In genomic region chr7:24971972-24972893, GRCm38 (mm10) we compare ENCODE assay signal across 8 mouse cellular contexts. TPM values are rescaled to one million over a fixed set of nuclear protein-coding genes. Genes with fewer than 3 reads are reported as not detected.
DNase-seq lines count a peak whose midpoint lies in the region; ATAC-seq and TF ChIP-seq lines count a peak whose summit lies in the region.

Rabac1 (minus strand) TSS chr7:24972754.

- peaks cover 11% of the 10 kb centered on the region; the same call in 1 of the 2 replicates for H3K4me1 ChIP-seq in embryonic facial prominence, embryonic 13.5 days
- peaks cover 7% of the 10 kb centered on the region; the same call in 1 of the 2 replicates for H3K4me1 ChIP-seq in kidney, adult 2 months (ENCODE audit: control insufficient read depth, insufficient read depth, low read length)
- peaks cover 10% of the 10 kb centered on the region for H3K4me1 ChIP-seq in limb, embryonic 12.5 days (replicated peaks)
- peaks cover 14% of the 10 kb centered on the region for H3K4me1 ChIP-seq in midbrain, embryonic 15.5 days
- no peaks in the 10 kb centered on the region for H3K4me1 ChIP-seq in spleen, adult 2 months (ENCODE audit: control insufficient read depth, insufficient read depth, insufficient read length)

- TF ChIP-seq CTCF in kidney, adult 2 months (conservative IDR thresholded peaks at IDR 0.05; ENCODE audit: insufficient read depth, insufficient read length, low read depth, low read length): peak; percentile 31
- TF ChIP-seq CTCF in spleen, adult 2 months (IDR thresholded peaks at IDR 0.05; ENCODE audit: extremely low read depth, insufficient read depth, insufficient read length, insufficient replicate concordance): no peak

- H3K27me3 ChIP-seq in embryonic facial prominence, embryonic 13.5 days: no peaks in the 10 kb centered on the region
- H3K27me3 ChIP-seq in kidney, adult 2 months (replicated peaks; ENCODE audit: control insufficient read depth, insufficient read depth, low read length): no peaks in the 10 kb centered on the region
- H3K27me3 ChIP-seq in limb, embryonic 12.5 days: no peaks in the 10 kb centered on the region
- no peaks in the 10 kb centered on the region for H3K27me3 ChIP-seq in midbrain, embryonic 15.5 days (replicated peaks)
- no peaks in the 10 kb centered on the region for H3K27me3 ChIP-seq in spleen, adult 2 months (ENCODE audit: control insufficient read depth, insufficient read depth, low read length)

- peak within 1 kb of the TSS; percentile 77 for H3K4me3 ChIP-seq in embryonic facial prominence, embryonic 13.5 days
- peak within 1 kb of the TSS; percentile 93 for H3K4me3 ChIP-seq in kidney, adult 2 months (ENCODE audit: insufficient read depth, low read depth, low read length)
- peak within 1 kb of the TSS; percentile 66 for H3K4me3 ChIP-seq in limb, embryonic 12.5 days (replicated peaks)
- H3K4me3 ChIP-seq in midbrain, embryonic 15.5 days: peak within 1 kb of the TSS; percentile 75
- H3K4me3 ChIP-seq in spleen, adult 2 months (ENCODE audit: extremely low read depth, insufficient read depth, insufficient read length): peak within 1 kb of the TSS; percentile 79

- H3K4me2 ChIP-seq in embryonic facial prominence, embryonic 13.5 days: peak within 1 kb of the TSS; percentile 71
- H3K4me2 ChIP-seq in limb, embryonic 12.5 days: peak within 1 kb of the TSS; percentile 74
- peak within 1 kb of the TSS; percentile 76 for H3K4me2 ChIP-seq in midbrain, embryonic 15.5 days

- peaks cover 7% of the 10 kb centered on the region for H3K36me3 ChIP-seq in embryonic facial prominence, embryonic 13.5 days
- H3K36me3 ChIP-seq in kidney, adult 2 months (ENCODE audit: control insufficient read depth, insufficient read depth, low read length): no peaks in the 10 kb centered on the region
- H3K36me3 ChIP-seq in limb, embryonic 12.5 days: 0 out of 2 replicates have a peak, but pooled peaks cover 5% of the 10 kb centered on the region
- H3K36me3 ChIP-seq in midbrain, embryonic 15.5 days (replicated peaks): peaks cover under 1% of the 10 kb centered on the region; the same call in 1 of the 2 replicates
- H3K36me3 ChIP-seq in spleen, adult 2 months (ENCODE audit: control insufficient read depth, insufficient read depth, low read length): peaks cover 6% of the 10 kb centered on the region

- WGBS in embryonic facial prominence, embryonic 13.5 days: under 1% methylated on average over 45 of the region's 45 CpGs
- WGBS in kidney, adult 2 months: under 1% methylated on average over 45 of the region's 45 CpGs
- under 1% methylated on average over 45 of the region's 45 CpGs for WGBS in limb, embryonic 12.5 days
- under 1% methylated on average over 45 of the region's 45 CpGs for WGBS in midbrain, embryonic 15.5 days
- WGBS in spleen, adult 2 months: under 1% methylated on average over 45 of the region's 45 CpGs

- H3K9me3 ChIP-seq in embryonic facial prominence, embryonic 13.5 days: no peaks in the 10 kb centered on the region
- H3K9me3 ChIP-seq in limb, embryonic 12.5 days: no peaks in the 10 kb centered on the region
- no peaks in the 10 kb centered on the region for H3K9me3 ChIP-seq in midbrain, embryonic 15.5 days

- TF ChIP-seq POLR2A in kidney, adult 2 months (IDR thresholded peaks at IDR 0.05; ENCODE audit: low read depth, low read length): peak; percentile 81
- TF ChIP-seq POLR2A in spleen, adult 2 months (IDR thresholded peaks at IDR 0.05; ENCODE audit: low read depth, low read length): peak; percentile 80

- H3K9ac ChIP-seq in embryonic facial prominence, embryonic 13.5 days: peak within 1 kb of the TSS; percentile 85
- H3K9ac ChIP-seq in limb, embryonic 12.5 days (replicated peaks): peak within 1 kb of the TSS; percentile 69
- peak within 1 kb of the TSS; percentile 76 for H3K9ac ChIP-seq in midbrain, embryonic 15.5 days

- DNase-seq in 3134 (ENCODE audit: extremely low read depth, insufficient read length, low spot score): peak; percentile 88
- DNase-seq in adrenal gland, postnatal 36 days: peak; percentile 91 to 93
- DNase-seq in heart, adult 18-20 months: peak; percentile 95 to 98
- peak; percentile 98 for DNase-seq in kidney, adult 2 months
- DNase-seq in spleen, adult 2 months (ENCODE audit: low read depth in 1 of 2, low spot score in 2 of 2): peak; percentile 84 to 87

- peak; percentile 90 for ATAC-seq in embryonic facial prominence, embryonic 13.5 days (ENCODE audit: insufficient number of reproducible peaks, insufficient read depth, low FRiP score, low TSS enrichment, low read depth)
- ATAC-seq in limb, embryonic 12.5 days (ENCODE audit: insufficient number of reproducible peaks, insufficient read depth, low FRiP score, low TSS enrichment, low read depth): peak; percentile 91
- ATAC-seq in midbrain, embryonic 15.5 days (replicated peaks): peak; percentile 92

- H3K27ac ChIP-seq in embryonic facial prominence, embryonic 13.5 days: peak within 1 kb of the TSS; percentile 72
- peak within 1 kb of the TSS; percentile 92 for H3K27ac ChIP-seq in kidney, adult 2 months (ENCODE audit: insufficient read depth, low read depth, low read length)
- peak within 1 kb of the TSS; percentile 62; the same call in 1 of the 2 replicates for H3K27ac ChIP-seq in limb, embryonic 12.5 days
- H3K27ac ChIP-seq in midbrain, embryonic 15.5 days: peak within 1 kb of the TSS; percentile 80
- peak within 1 kb of the TSS; percentile 87 for H3K27ac ChIP-seq in spleen, adult 2 months (ENCODE audit: insufficient read depth, low read length)

RNA-seq across cellular contexts. Expression of gene Rabac1, which starts in this region (rescaled TPM):
- 100 to 1,000 TPM; 325 to 361 TPM for total RNA-seq in adrenal gland, postnatal 36 days (2021)
- 141 and 163 TPM in 2 replicates for polyA plus RNA-seq in embryonic facial prominence, embryonic 13.5 days (2015; fragmentation: Nextera tagmentation; extraction: Ambion mirVana)
- 100 to 1,000 TPM; 337 to 347 TPM for total RNA-seq in heart, adult 18-20 months (2021)
- polyA plus RNA-seq in kidney, adult 2 months (2012; rRNA removed): 549 and 618 TPM in 2 replicates
- 88.0 and 91.1 TPM in 2 replicates for polyA plus RNA-seq in limb, embryonic 12.5 days (2016; fragmentation: Nextera tagmentation; extraction: Ambion mirVana)
- polyA plus RNA-seq in midbrain, embryonic 15.5 days (2015; fragmentation: Nextera tagmentation; extraction: Ambion mirVana): 275 and 289 TPM in 2 replicates
- 361 and 478 TPM in 2 replicates for polyA plus RNA-seq in spleen, adult 2 months (2012; rRNA removed)

Comparison
In these comparisons a context has a peak if more than half of its experiments do, and no peak if none do; other contexts are left out.
1. Peak in every context shown above with its lines: DNase-seq, ATAC-seq, H3K4me3 ChIP-seq and H3K27ac ChIP-seq.